Comparison of ENCODE assay signal across 8 mouse cellular contexts in genomic region chr12:111377986-111378490, GRCm38 (mm10). TPM values are rescaled to one million over a fixed set of nuclear protein-coding genes. Genes with fewer than 3 reads are reported as not detected.
DNase-seq lines count a peak whose midpoint lies in the region; ATAC-seq lines count a peak whose summit lies in the region.

No protein-coding gene starts in this region.

- ATAC-seq in hindbrain, embryonic 16.5 days = peak; percentile 78
- peak; percentile 22 for ATAC-seq in liver, embryonic 15.5 days (ENCODE audit: insufficient read depth)
- peak; percentile 81 for ATAC-seq in neural tube, embryonic 12.5 days (ENCODE audit: low FRiP score, low read depth)

- DNase-seq in adrenal gland, postnatal 10 days = peak; percentile 66
- no peak for DNase-seq in adrenal gland, adult 2 months
- peak; percentile 57 for DNase-seq in urinary bladder, postnatal 14 days (ENCODE audit: low spot score)
- no peak for DNase-seq in urinary bladder, postnatal 36 days (ENCODE audit: low spot score in 2 of 2)
- no peak for DNase-seq in layer of hippocampus, postnatal 36 days

- H3K27me3 ChIP-seq in hindbrain, embryonic 16.5 days (replicated peaks; ENCODE audit: control insufficient read depth, insufficient read depth, low read length) = no peaks in the 10 kb centered on the region
- H3K27me3 ChIP-seq in liver, embryonic 15.5 days = peaks cover 80% of the 10 kb centered on the region
- no peaks in the 10 kb centered on the region for H3K27me3 ChIP-seq in neural tube, embryonic 12.5 days (replicated peaks)

- H3K9ac ChIP-seq in hindbrain, embryonic 16.5 days (ENCODE audit: low read depth, low read length) = peak overlapping the region; percentile 97
- peak overlapping the region; percentile 59 for H3K9ac ChIP-seq in liver, embryonic 15.5 days
- H3K9ac ChIP-seq in neural tube, embryonic 12.5 days = peak overlapping the region; percentile 91

- peak overlapping the region; percentile 96 for H3K27ac ChIP-seq in hindbrain, embryonic 16.5 days (ENCODE audit: low read depth, low read length)
- 0 out of 2 replicates have a peak overlapping the region, but pooled peaks have one; percentile 41 for H3K27ac ChIP-seq in liver, embryonic 15.5 days (replicated peaks)
- H3K27ac ChIP-seq in neural tube, embryonic 12.5 days = peak overlapping the region; percentile 91

- H3K36me3 ChIP-seq in hindbrain, embryonic 16.5 days (ENCODE audit: control insufficient read depth, insufficient read depth, low read length) = no peaks in the 10 kb centered on the region
- no peaks in the 10 kb centered on the region for H3K36me3 ChIP-seq in liver, embryonic 15.5 days (replicated peaks)
- no peaks in the 10 kb centered on the region for H3K36me3 ChIP-seq in neural tube, embryonic 12.5 days

- peaks cover 22% of the 10 kb centered on the region for H3K4me1 ChIP-seq in hindbrain, embryonic 16.5 days (ENCODE audit: control insufficient read depth, insufficient read depth, low read depth, low read length)
- peaks cover 23% of the 10 kb centered on the region for H3K4me1 ChIP-seq in liver, embryonic 15.5 days (replicated peaks)
- H3K4me1 ChIP-seq in neural tube, embryonic 12.5 days = peaks cover 24% of the 10 kb centered on the region

- H3K4me3 ChIP-seq in hindbrain, embryonic 16.5 days (ENCODE audit: low read length) = peak overlapping the region; percentile 100
- H3K4me3 ChIP-seq in liver, embryonic 15.5 days (replicated peaks) = peak overlapping the region; percentile 68
- peak overlapping the region; percentile 97 for H3K4me3 ChIP-seq in neural tube, embryonic 12.5 days

- H3K4me2 ChIP-seq in hindbrain, embryonic 16.5 days (ENCODE audit: low read length) = peak overlapping the region; percentile 85
- peak overlapping the region; percentile 74 for H3K4me2 ChIP-seq in liver, embryonic 15.5 days
- H3K4me2 ChIP-seq in neural tube, embryonic 12.5 days (replicated peaks) = peak overlapping the region; percentile 98

- 0% methylated on average over 30 of the region's 32 CpGs for WGBS in hindbrain, embryonic 16.5 days
- WGBS in liver, embryonic 15.5 days (ENCODE audit: insufficient replicate concordance) = under 1% methylated on average over 32 of the region's 32 CpGs
- under 1% methylated on average over 32 of the region's 32 CpGs for WGBS in neural tube, embryonic 12.5 days

- no peaks in the 10 kb centered on the region for H3K9me3 ChIP-seq in hindbrain, embryonic 16.5 days (ENCODE audit: control insufficient read depth, low read length)
- no peaks in the 10 kb centered on the region for H3K9me3 ChIP-seq in liver, embryonic 15.5 days (replicated peaks)
- H3K9me3 ChIP-seq in neural tube, embryonic 12.5 days = no peaks in the 10 kb centered on the region

RNA-seq across cellular contexts. Expression of gene Cdc42bpb, which starts 0.5 kb away (rescaled TPM):
- 100 to 1,000 TPM; 103 to 118 TPM for total RNA-seq in adrenal gland, postnatal 10 days (2021)
- total RNA-seq in adrenal gland, adult 2 months (2021) = 100 to 1,000 TPM; 119 to 120 TPM
- 339 and 354 TPM in 2 replicates for polyA plus RNA-seq in adrenal gland, adult 2 months (2012; rRNA removed)
- 35.3 and 40.4 TPM in 2 replicates for polyA plus RNA-seq in hindbrain, embryonic 16.5 days (2015; fragmentation: Nextera tagmentation; extraction: Ambion mirVana)
- 6.6 and 9.4 TPM in 2 replicates for polyA plus RNA-seq in liver, embryonic 15.5 days (2015; fragmentation: Nextera tagmentation; extraction: Ambion mirVana)
- 41.7 and 44.9 TPM in 2 replicates for polyA plus RNA-seq in neural tube, embryonic 12.5 days (2016; fragmentation: Nextera tagmentation; extraction: Ambion mirVana)
- 100 to 1,000 TPM; 112 to 115 TPM for total RNA-seq in layer of hippocampus, postnatal 36 days (2021)

RNA-seq across cellular contexts. Expression of gene Lbhd2, which starts 28.6 kb away (rescaled TPM):
- under 1 TPM in 1 of 2 experiments, not detected in 1; 0.48 TPM for total RNA-seq in adrenal gland, postnatal 10 days (2021)
- under 1 TPM; 0.46 to 0.48 TPM for total RNA-seq in adrenal gland, adult 2 months (2021)
- 0.17 and 0.30 TPM in 2 replicates for polyA plus RNA-seq in adrenal gland, adult 2 months (2012; rRNA removed)
- 2.5 and 3.3 TPM in 2 replicates for polyA plus RNA-seq in hindbrain, embryonic 16.5 days (2015; fragmentation: Nextera tagmentation; extraction: Ambion mirVana)
- polyA plus RNA-seq in liver, embryonic 15.5 days (2015; fragmentation: Nextera tagmentation; extraction: Ambion mirVana) = not detected in 2 replicates
- polyA plus RNA-seq in neural tube, embryonic 12.5 days (2016; fragmentation: Nextera tagmentation; extraction: Ambion mirVana) = 0.42 and 0.51 TPM in 2 replicates
- 1 to 10 TPM in 1 of 2 experiments, not detected in 1; 1.2 TPM for total RNA-seq in layer of hippocampus, postnatal 36 days (2021)

RNA-seq across cellular contexts. Expression of gene Exoc3l4, which starts 38.8 kb away (rescaled TPM):
- total RNA-seq in adrenal gland, postnatal 10 days (2021) = 1 to 10 TPM; 5.1 to 6.7 TPM
- total RNA-seq in adrenal gland, adult 2 months (2021) = 1 to 10 TPM; 4.7 to 7.7 TPM
- 12.7 and 13.9 TPM in 2 replicates for polyA plus RNA-seq in adrenal gland, adult 2 months (2012; rRNA removed)
- polyA plus RNA-seq in hindbrain, embryonic 16.5 days (2015; fragmentation: Nextera tagmentation; extraction: Ambion mirVana) = 2.6 and 2.7 TPM in 2 replicates
- polyA plus RNA-seq in liver, embryonic 15.5 days (2015; fragmentation: Nextera tagmentation; extraction: Ambion mirVana) = 22.5 and 23.5 TPM in 2 replicates
- 3.0 and 3.3 TPM in 2 replicates for polyA plus RNA-seq in neural tube, embryonic 12.5 days (2016; fragmentation: Nextera tagmentation; extraction: Ambion mirVana)
- total RNA-seq in layer of hippocampus, postnatal 36 days (2021) = 1 to 10 TPM; 3.3 to 5.5 TPM

Comparison
In these comparisons a context has a peak if more than half of its experiments do, and no peak if none do; other contexts are left out.
1. DNase-seq: peak in adrenal gland, postnatal 10 days (single experiment) and urinary bladder, postnatal 14 days (single experiment); none in adrenal gland, adult 2 months (single experiment), urinary bladder, postnatal 36 days (0 of 2) and layer of hippocampus, postnatal 36 days (0 of 2).
2. ATAC-seq: peak in every context shown above with its lines; median percentile 81 in neural tube, embryonic 12.5 days; 78 in hindbrain, embryonic 16.5 days; 22 in liver, embryonic 15.5 days.
3. H3K27ac ChIP-seq: peak in every context shown above with its lines; median percentile 96 in hindbrain, embryonic 16.5 days; 91 in neural tube, embryonic 12.5 days; 41 in liver, embryonic 15.5 days.
4. Peak in every context shown above with its lines, with median percentiles within 50 percentile points of each other: H3K4me2 ChIP-seq, H3K4me3 ChIP-seq and H3K9ac ChIP-seq.